Mouse (Mus musculus) splenic B cell, adult 2 months (primary cell): ENCODE results near the gene Sufu.
A peak's percentile ranks its signal among the peaks of the same experiment; 100 is the strongest.

Experiments used
- DNase-seq: peaks from one replicate; pipeline ENCODE4 v3.0.0-alpha.2; 2011; ENCODE audit warnings: low read depth, low spot score
- H3K27me3 ChIP-seq: 2 replicates; pipeline ENCODE4 v1.6.1; 2012; ENCODE audit warnings: mild to moderate bottlenecking, low read length, moderate library complexity, mixed read lengths; ENCODE audit not compliant: control insufficient read depth, poor library complexity, insufficient read depth, severe bottlenecking
- H3K36me3 ChIP-seq: 2 replicates; pipeline ENCODE4 v1.6.1; 2012; ENCODE audit warnings: mild to moderate bottlenecking, low read length, moderate library complexity, mixed read lengths; ENCODE audit not compliant: control insufficient read depth, poor library complexity, insufficient read depth, severe bottlenecking

Gene Sufu

DNA sequence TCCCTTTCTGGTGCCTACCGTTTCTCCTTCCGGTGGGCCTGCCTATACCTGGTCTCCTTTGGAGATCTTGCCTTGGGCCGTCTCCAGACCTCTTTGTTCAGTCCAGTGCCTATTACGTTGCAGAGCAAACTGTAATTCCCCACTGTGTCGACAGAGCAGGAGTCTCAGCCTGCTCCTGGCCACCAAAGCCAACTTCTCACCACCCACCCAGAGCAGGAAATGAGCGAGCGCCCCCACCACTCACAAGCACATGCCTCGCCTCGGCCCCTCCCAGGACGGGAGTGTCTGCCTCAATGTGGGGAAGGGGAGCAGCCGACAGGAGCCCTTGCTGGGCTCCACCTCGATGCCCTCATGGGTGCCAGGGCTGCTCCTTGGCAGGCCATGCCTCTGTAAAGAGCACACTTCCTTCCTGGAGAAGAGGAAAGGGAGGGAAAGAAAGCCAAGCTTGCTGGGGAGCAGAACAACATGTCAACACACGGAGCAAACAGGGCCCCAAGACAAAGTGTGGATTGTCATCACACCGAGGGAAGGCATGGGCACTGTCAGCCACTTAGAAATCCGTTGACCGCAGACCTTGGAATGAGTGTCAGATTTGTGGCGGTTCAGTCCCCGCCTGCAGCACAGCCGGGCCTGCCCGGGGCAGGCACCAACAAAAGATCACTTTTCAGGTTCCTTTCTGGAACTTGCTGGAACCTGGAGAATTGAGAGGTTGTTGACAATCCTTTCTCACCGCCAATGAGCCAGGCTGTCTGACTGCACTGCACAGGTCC, 82.8 kb downstream of the Sufu start:
- no peaks in the 10 kb centered on the region for H3K27me3 ChIP-seq
- peaks cover 17% of the 10 kb centered on the region; the same call in 1 of the 2 replicates for H3K36me3 ChIP-seq
- DNase-seq, result no peak

DNA sequence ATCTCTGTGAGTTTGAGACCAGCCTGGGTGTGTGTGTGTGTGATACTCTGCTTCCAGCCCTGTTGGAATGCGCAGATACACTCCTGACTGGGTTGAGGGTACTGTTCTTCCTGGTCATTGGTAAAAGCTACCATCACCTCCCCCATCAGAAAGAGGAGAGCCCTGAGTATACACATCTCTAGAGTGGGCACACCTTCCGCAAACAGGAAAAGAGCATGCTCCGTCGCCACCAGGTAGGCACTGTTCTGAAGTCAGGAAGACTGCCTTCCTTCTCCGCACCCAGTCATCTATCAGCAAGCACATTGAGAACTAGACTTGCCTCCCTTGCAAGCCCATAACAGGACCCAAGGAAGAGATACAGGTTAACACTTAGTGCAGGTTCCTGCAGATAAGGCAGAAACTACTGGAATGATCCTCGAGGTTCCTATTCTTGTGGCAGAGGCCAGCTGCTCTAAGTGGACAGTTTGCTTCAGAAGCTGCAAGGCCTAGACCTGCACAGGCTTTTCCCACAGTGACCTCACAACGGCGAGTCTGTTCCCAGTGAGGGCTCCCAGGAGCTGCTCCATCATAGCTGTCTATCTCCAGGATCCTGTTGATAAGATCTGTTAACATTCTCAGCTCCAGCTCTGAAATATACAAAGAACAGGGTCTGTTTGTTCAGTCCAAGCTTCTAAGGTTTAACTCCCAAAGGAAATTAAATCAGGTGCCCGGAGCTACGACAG, 84.1 kb downstream of the Sufu start:
- DNase-seq, result no peak
- no peaks in the 10 kb centered on the region for H3K27me3 ChIP-seq
- peaks cover 15% of the 10 kb centered on the region; the same call in 1 of the 2 replicates for H3K36me3 ChIP-seq

DNA sequence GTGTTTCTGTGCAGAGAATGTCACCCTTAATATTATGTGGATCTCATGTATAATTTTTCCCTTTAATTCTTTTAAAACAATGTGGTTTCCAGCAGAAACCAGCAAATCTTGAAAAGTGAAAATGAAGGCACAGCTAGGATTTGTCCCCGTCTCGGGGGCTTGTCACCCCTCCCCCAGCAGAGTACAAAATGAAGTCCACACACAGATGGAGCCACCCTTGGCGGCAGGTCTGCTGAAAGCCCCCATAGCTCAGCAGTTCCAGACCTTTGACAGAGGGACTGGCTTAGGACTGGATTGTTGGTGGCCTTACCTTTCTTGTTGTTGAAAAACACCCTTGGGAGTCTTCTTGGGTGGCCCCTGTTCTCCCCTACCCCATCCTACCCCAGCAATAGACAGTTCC, 84.7 kb downstream of the Sufu start:
- Histone ChIP-seq H3K36me3 (peaks cover 13% of the 10 kb centered on the region; the same call in 1 of the 2 replicates), H3K27me3 (no peaks in the 10 kb centered on the region)
- no peak for DNase-seq

- no peak for DNase-seq
- Histone ChIP-seq H3K36me3 (peaks cover 13% of the 10 kb centered on the region; the same call in 1 of the 2 replicates), H3K27me3 (no peaks in the 10 kb centered on the region)
Observed at GRCm38 (mm10) chr19:46481756-46482155, 85.1 kb downstream of the Sufu start.

DNA sequence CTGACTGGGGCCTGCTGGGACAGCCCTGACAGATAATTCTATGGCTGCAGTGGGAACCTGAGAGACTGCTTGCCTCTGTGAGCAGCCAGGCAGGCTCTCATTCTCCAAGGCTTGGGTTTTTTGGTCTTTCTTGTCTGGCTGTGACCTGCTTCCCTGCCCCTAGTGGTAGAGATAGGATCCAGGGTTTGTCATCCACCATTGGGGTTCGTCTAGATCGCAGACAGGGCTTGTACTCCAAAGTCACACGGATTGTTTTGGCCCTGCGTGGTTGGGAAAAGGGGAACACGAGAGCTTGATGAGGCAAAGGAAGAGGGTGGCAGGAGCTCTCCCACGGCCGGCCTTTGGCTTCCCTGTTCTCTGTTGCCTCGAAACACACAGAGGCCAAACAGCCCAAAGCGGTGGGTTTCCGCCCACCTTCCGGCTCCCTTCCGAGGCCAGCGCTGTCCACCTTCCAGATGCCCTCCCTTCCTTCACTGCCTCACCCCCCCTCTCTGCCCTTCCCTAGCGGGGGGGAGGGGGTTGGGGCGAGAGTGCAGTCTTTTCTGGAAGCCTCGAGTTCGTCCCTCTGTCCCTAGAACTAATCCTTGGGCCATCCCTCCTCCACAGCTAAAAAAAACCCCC, 86.3 kb downstream of the Sufu start:
- Histone ChIP-seq H3K27me3 (no peaks in the 10 kb centered on the region), H3K36me3 (peaks cover 6% of the 10 kb centered on the region; the same call in 1 of the 2 replicates)
- peak; percentile 56 for DNase-seq

GRCm38 (mm10) chr19:46483701-46484328, 87.1 kb downstream of the Sufu start:
- Histone ChIP-seq H3K27me3 (no peaks in the 10 kb centered on the region), H3K36me3 (peaks cover 5% of the 10 kb centered on the region; the same call in 1 of the 2 replicates)
- DNase-seq, result peak; percentile 67

DNA sequence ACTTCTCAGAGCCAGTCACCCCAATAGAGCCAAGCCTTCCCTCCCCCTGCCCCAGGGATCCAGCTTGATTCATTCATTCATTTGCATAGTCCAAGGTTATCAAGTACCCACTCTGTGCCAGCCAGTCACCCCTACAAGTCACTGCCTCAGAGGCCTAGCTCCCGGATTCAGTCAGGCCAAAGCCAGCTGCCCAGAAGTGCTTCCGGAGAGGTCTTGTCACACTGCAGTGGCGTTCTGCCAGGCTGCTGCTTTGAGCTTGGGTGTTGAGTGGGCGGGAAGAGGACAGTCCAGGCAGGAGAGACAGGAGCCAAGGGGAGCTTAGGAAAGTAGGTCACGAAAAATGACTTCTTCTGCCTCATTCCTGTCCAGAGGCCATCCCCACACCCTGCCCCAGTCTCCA, 87.8 kb downstream of the Sufu start:
- Histone ChIP-seq H3K36me3 (peaks cover 3% of the 10 kb centered on the region; the same call in 1 of the 2 replicates), H3K27me3 (no peaks in the 10 kb centered on the region)
- DNase-seq, result no peak

GRCm38 (mm10) chr19:46485847-46486246, 89.2 kb downstream of the Sufu start:
- Histone ChIP-seq H3K36me3 (0 out of 2 replicates have a peak, but pooled peaks cover 1% of the 10 kb centered on the region), H3K27me3 (no peaks in the 10 kb centered on the region)
- no peak for DNase-seq

DNA sequence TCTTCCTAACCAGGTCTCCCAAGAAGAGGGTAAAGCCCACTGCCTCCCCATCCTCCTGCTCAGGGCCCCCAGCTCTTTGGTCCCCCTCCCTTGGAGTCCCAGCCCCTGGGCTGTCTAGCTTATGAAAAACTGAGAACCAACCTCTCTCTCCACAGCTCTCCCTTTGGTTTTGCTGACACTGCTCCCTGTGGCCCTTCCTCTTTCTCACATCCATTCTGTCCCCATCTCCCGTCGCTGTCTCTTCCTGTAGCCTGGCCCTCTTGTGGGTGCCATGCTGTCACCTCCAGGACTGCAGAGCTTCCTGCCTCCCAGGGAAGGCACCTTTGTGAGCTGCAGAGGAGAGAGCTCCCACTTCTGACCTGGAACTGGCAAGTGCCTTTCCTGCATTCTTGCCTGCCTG, 90.0 kb downstream of the Sufu start:
- H3K36me3 ChIP-seq, result no peaks in the 10 kb centered on the region
- DNase-seq, result no peak
- H3K27me3 ChIP-seq, result no peaks in the 10 kb centered on the region

GRCm38 (mm10) chr19:46489448-46489847, 92.8 kb downstream of the Sufu start:
- Histone ChIP-seq H3K27me3 (no peaks in the 10 kb centered on the region), H3K36me3 (no peaks in the 10 kb centered on the region)
- no peak for DNase-seq

GRCm38 (mm10) chr19:46490634-46491033, 93.9 kb downstream of the Sufu start:
- no peaks in the 10 kb centered on the region for H3K36me3 ChIP-seq
- no peaks in the 10 kb centered on the region for H3K27me3 ChIP-seq
- DNase-seq, result no peak

DNA sequence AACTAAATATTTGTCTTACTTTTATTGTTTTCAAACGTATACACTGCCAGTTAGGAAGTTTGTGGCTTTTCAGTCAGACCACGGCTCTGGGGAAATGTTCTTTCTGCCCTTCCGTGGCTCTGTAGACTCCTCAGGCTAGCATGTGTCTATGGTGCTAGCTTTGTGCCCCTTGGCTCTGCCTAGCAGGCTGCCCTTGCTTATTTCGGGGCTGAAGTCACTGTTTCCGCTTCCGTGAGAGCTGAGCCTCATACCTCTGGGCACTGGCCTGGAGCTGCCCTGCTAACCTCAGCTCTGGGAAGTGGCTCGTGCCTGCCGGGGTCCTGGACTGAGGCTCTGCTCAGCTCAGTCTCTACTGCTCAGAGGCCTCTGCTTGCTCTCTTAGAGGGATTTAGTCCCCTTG, 98.4 kb downstream of the Sufu start:
- Histone ChIP-seq H3K27me3 (no peaks in the 10 kb centered on the region), H3K36me3 (no peaks in the 10 kb centered on the region)
- peak; percentile 55 for DNase-seq

DNA sequence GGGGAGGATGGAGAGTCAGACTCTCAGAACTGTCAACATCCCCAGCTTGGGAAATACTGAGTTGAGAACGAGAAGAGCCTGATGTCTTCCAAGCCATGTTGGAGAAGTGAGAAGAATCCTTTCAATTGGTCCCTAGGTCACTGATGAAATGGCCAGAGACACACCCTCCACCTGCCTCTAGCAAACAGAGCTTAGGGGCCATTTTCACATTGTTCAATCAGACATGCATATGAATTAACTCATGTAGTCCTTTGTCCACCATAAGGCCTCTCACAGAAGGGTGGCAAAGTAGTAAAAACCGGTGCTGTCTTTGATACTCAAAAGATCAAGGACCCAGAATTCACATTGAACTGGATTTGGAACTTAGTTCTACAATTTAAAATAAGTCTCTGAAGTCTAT, 100.5 kb downstream of the Sufu start:
- no peak for DNase-seq
- Histone ChIP-seq H3K36me3 (no peaks in the 10 kb centered on the region), H3K27me3 (no peaks in the 10 kb centered on the region)

DNA sequence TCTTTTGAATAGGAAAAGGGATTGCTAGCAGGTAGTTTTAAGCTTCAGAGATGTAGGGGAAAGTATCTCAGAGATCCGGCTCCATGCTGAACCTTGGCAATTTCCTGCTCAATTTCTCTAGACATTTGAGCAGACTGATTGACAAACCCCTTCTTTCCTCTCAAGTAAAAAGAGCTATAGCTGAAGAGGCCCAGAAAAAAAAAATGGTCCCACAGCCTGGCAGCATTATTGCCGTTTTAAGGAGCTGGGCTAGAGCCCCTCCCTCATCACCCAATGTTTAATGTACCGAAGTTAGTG, 102.8 kb downstream of the Sufu start:
- DNase-seq, result no peak
- Histone ChIP-seq H3K27me3 (no peaks in the 10 kb centered on the region), H3K36me3 (0 out of 2 replicates have a peak, but pooled peaks cover 1% of the 10 kb centered on the region)
